Mouse (Mus musculus): ENCODE measurements around the gene Pelo. TPM values are rescaled to one million over a fixed set of nuclear protein-coding genes. Genes with fewer than 3 reads are reported as not detected.

Gene Pelo
- polyA plus RNA-seq, 1 experiment from 2014 or later, result 5.7 TPM

GRCm38 (mm10) chr13:115101355-115102191 is 11.6 kb upstream of the Pelo start, which contains the start of the genes Gm49395 and Itga1:
TSS of gene Gm49395 (minus strand) at chr13:115101921.
TSS of gene Itga1 (minus strand) at chr13:115101964.
- peak; percentile 90 for ATAC-seq (ENCODE audit: insufficient number of reproducible peaks, insufficient read depth, low FRiP score, low read depth)

GRCm38 (mm10) chr13:115100381-115101177 is 10.6 kb upstream of the Pelo start:
- no peak for ATAC-seq (ENCODE audit: insufficient number of reproducible peaks, insufficient read depth, low FRiP score, low read depth)
- H3K9ac ChIP-seq (replicated peaks; ENCODE audit: low read depth, low read length), result peak overlapping the region; percentile 67
- peak overlapping the region; percentile 78 for H3K4me2 ChIP-seq (replicated peaks; ENCODE audit: low read depth, low read length)
- H3K9me3 ChIP-seq (ENCODE audit: control insufficient read depth, low read depth, low read length), result no peaks in the 10 kb centered on the region
- H3K27ac ChIP-seq (ENCODE audit: low read length), result peak overlapping the region; percentile 92; the same call in 1 of the 2 replicates
- peak overlapping the region; percentile 60 for H3K4me3 ChIP-seq (ENCODE audit: low read depth, low read length)
- no peaks in the 10 kb centered on the region for H3K27me3 ChIP-seq (ENCODE audit: control insufficient read depth, insufficient read depth, low read length)
- WGBS, result 47% methylated on average over 11 of the region's 11 CpGs
- H3K4me1 ChIP-seq (ENCODE audit: control insufficient read depth, insufficient read depth, low read length), result peaks cover 6% of the 10 kb centered on the region
- H3K36me3 ChIP-seq (ENCODE audit: control insufficient read depth, insufficient read depth, low read length), result no peaks in the 10 kb centered on the region

More at GRCm38 (mm10) chr13:115101355-115102191, 11.6 kb upstream of the Pelo start, which contains the start of the genes Gm49395 and Itga1:
- Histone ChIP-seq H3K9ac (replicated peaks; ENCODE audit: low read depth, low read length) (peak within 1 kb of the TSS; percentile 67), H3K4me1 (ENCODE audit: control insufficient read depth, insufficient read depth, low read length) (no peaks in the 10 kb centered on the region), H3K9me3 (ENCODE audit: control insufficient read depth, low read depth, low read length) (no peaks in the 10 kb centered on the region), H3K27ac (ENCODE audit: low read length) (peak within 1 kb of the TSS; percentile 92), H3K4me2 (replicated peaks; ENCODE audit: low read depth, low read length) (peak within 1 kb of the TSS; percentile 78), H3K36me3 (ENCODE audit: control insufficient read depth, insufficient read depth, low read length) (no peaks in the 10 kb centered on the region), H3K4me3 (ENCODE audit: low read depth, low read length) (peak within 1 kb of the TSS; percentile 60), H3K27me3 (ENCODE audit: control insufficient read depth, insufficient read depth, low read length) (no peaks in the 10 kb centered on the region)
- WGBS, result under 1% methylated on average over 39 of the region's 39 CpGs

- H3K27ac ChIP-seq (ENCODE audit: low read length), result no peak overlapping the region
- H3K4me3 ChIP-seq (ENCODE audit: low read depth, low read length), result peak overlapping the region; percentile 60; the same call in 1 of the 2 replicates
- H3K4me2 ChIP-seq (replicated peaks; ENCODE audit: low read depth, low read length), result peak overlapping the region; percentile 78
- H3K27me3 ChIP-seq (ENCODE audit: control insufficient read depth, insufficient read depth, low read length), result no peaks in the 10 kb centered on the region
- peaks cover 10% of the 10 kb centered on the region for H3K4me1 ChIP-seq (ENCODE audit: control insufficient read depth, insufficient read depth, low read length)
- H3K36me3 ChIP-seq (ENCODE audit: control insufficient read depth, insufficient read depth, low read length), result no peaks in the 10 kb centered on the region
- no peak overlapping the region for H3K9ac ChIP-seq (replicated peaks; ENCODE audit: low read depth, low read length)
- ATAC-seq (ENCODE audit: insufficient number of reproducible peaks, insufficient read depth, low FRiP score, low read depth), result no peak
- H3K9me3 ChIP-seq (ENCODE audit: control insufficient read depth, low read depth, low read length), result no peaks in the 10 kb centered on the region
- WGBS, result 85% methylated on average over 9 of the region's 9 CpGs
Measured at GRCm38 (mm10) chr13:115099381-115099780, 9.4 kb upstream of the Pelo start.

GRCm38 (mm10) chr13:115098227-115098626 is 8.2 kb upstream of the Pelo start:
- Histone ChIP-seq H3K27ac (ENCODE audit: low read length) (no peak overlapping the region), H3K4me3 (ENCODE audit: low read depth, low read length) (no peak overlapping the region), H3K27me3 (ENCODE audit: control insufficient read depth, insufficient read depth, low read length) (no peaks in the 10 kb centered on the region), H3K9me3 (ENCODE audit: control insufficient read depth, low read depth, low read length) (no peaks in the 10 kb centered on the region), H3K4me2 (replicated peaks; ENCODE audit: low read depth, low read length) (no peak overlapping the region), H3K36me3 (ENCODE audit: control insufficient read depth, insufficient read depth, low read length) (no peaks in the 10 kb centered on the region), H3K9ac (replicated peaks; ENCODE audit: low read depth, low read length) (no peak overlapping the region), H3K4me1 (ENCODE audit: control insufficient read depth, insufficient read depth, low read length) (peaks cover 10% of the 10 kb centered on the region)
- no peak for ATAC-seq (ENCODE audit: insufficient number of reproducible peaks, insufficient read depth, low FRiP score, low read depth)
- whole genome bisulfite sequencing, result 74% methylated on average over 3 of the region's 3 CpGs

GRCm38 (mm10) chr13:115096965-115097364 is 7.0 kb upstream of the Pelo start:
- 59% methylated on average over 5 of the region's 5 CpGs for WGBS
- no peaks in the 10 kb centered on the region for H3K27me3 ChIP-seq (ENCODE audit: control insufficient read depth, insufficient read depth, low read length)
- no peaks in the 10 kb centered on the region for H3K36me3 ChIP-seq (ENCODE audit: control insufficient read depth, insufficient read depth, low read length)
- H3K9me3 ChIP-seq (ENCODE audit: control insufficient read depth, low read depth, low read length), result no peaks in the 10 kb centered on the region
- no peak for ATAC-seq (ENCODE audit: insufficient number of reproducible peaks, insufficient read depth, low FRiP score, low read depth)
- peaks cover 10% of the 10 kb centered on the region for H3K4me1 ChIP-seq (ENCODE audit: control insufficient read depth, insufficient read depth, low read length)
- H3K4me3 ChIP-seq (ENCODE audit: low read depth, low read length), result no peak overlapping the region
- H3K9ac ChIP-seq (replicated peaks; ENCODE audit: low read depth, low read length), result no peak overlapping the region
- H3K4me2 ChIP-seq (replicated peaks; ENCODE audit: low read depth, low read length), result no peak overlapping the region
- no peak overlapping the region for H3K27ac ChIP-seq (ENCODE audit: low read length)

- H3K4me1 ChIP-seq (ENCODE audit: control insufficient read depth, insufficient read depth, low read length), result peaks cover 10% of the 10 kb centered on the region
- H3K27ac ChIP-seq (ENCODE audit: low read length), result no peak overlapping the region
- no peak for ATAC-seq (ENCODE audit: insufficient number of reproducible peaks, insufficient read depth, low FRiP score, low read depth)
- H3K9ac ChIP-seq (replicated peaks; ENCODE audit: low read depth, low read length), result no peak overlapping the region
- no peaks in the 10 kb centered on the region for H3K27me3 ChIP-seq (ENCODE audit: control insufficient read depth, insufficient read depth, low read length)
- H3K9me3 ChIP-seq (ENCODE audit: control insufficient read depth, low read depth, low read length), result no peaks in the 10 kb centered on the region
- 47% methylated on average over 2 of the region's 2 CpGs for WGBS
- H3K36me3 ChIP-seq (ENCODE audit: control insufficient read depth, insufficient read depth, low read length), result no peaks in the 10 kb centered on the region
- no peak overlapping the region for H3K4me2 ChIP-seq (replicated peaks; ENCODE audit: low read depth, low read length)
- no peak overlapping the region for H3K4me3 ChIP-seq (ENCODE audit: low read depth, low read length)
Measured at GRCm38 (mm10) chr13:115096216-115096615, 6.2 kb upstream of the Pelo start.

- Histone ChIP-seq H3K9me3 (ENCODE audit: control insufficient read depth, low read depth, low read length) (no peaks in the 10 kb centered on the region), H3K27ac (ENCODE audit: low read length) (no peak overlapping the region), H3K4me3 (ENCODE audit: low read depth, low read length) (no peak overlapping the region), H3K9ac (replicated peaks; ENCODE audit: low read depth, low read length) (no peak overlapping the region), H3K4me2 (replicated peaks; ENCODE audit: low read depth, low read length) (no peak overlapping the region), H3K27me3 (ENCODE audit: control insufficient read depth, insufficient read depth, low read length) (no peaks in the 10 kb centered on the region), H3K4me1 (ENCODE audit: control insufficient read depth, insufficient read depth, low read length) (peaks cover 10% of the 10 kb centered on the region), H3K36me3 (ENCODE audit: control insufficient read depth, insufficient read depth, low read length) (no peaks in the 10 kb centered on the region)
- WGBS, result 48% methylated on average over 2 of the region's 2 CpGs
- no peak; the same call in 1 of the 2 replicates for ATAC-seq (ENCODE audit: insufficient number of reproducible peaks, insufficient read depth, low FRiP score, low read depth)
Measured at GRCm38 (mm10) chr13:115095392-115095791, 5.4 kb upstream of the Pelo start.

GRCm38 (mm10) chr13:115091511-115091910 is 1.5 kb upstream of the Pelo start:
- no peak overlapping the region for H3K4me2 ChIP-seq (replicated peaks; ENCODE audit: low read depth, low read length)
- H3K27ac ChIP-seq (ENCODE audit: low read length), result no peak overlapping the region
- H3K27me3 ChIP-seq (ENCODE audit: control insufficient read depth, insufficient read depth, low read length), result no peaks in the 10 kb centered on the region
- no peak for ATAC-seq (ENCODE audit: insufficient number of reproducible peaks, insufficient read depth, low FRiP score, low read depth)
- H3K4me1 ChIP-seq (ENCODE audit: control insufficient read depth, insufficient read depth, low read length), result peaks cover 20% of the 10 kb centered on the region
- H3K9ac ChIP-seq (replicated peaks; ENCODE audit: low read depth, low read length), result no peak overlapping the region
- H3K4me3 ChIP-seq (ENCODE audit: low read depth, low read length), result no peak overlapping the region
- H3K9me3 ChIP-seq (ENCODE audit: control insufficient read depth, low read depth, low read length), result no peaks in the 10 kb centered on the region
- H3K36me3 ChIP-seq (ENCODE audit: control insufficient read depth, insufficient read depth, low read length), result peaks cover 4% of the 10 kb centered on the region; the same call in 1 of the 2 replicates
- 69% methylated on average over 3 of the region's 3 CpGs for WGBS
